Mouse (Mus musculus) liver, embryonic 15.5 days (tissue): ENCODE measurements at regions not wholly inside any gene's neighbourhood (a gene's known extent, or its start where the extent isn't known, plus 50 kb on each side); places are given as distances from the start of the nearest gene placed in this dataset.

Experiments
- ATAC-seq: fragments of 200-750 bp; cut with Nextera tagmentation; 2 replicates; pipeline ENCODE4 v1.8.0; 2017; ENCODE audit warnings: moderate number of reproducible peaks, mild to moderate bottlenecking, moderate library complexity; ENCODE audit not compliant: insufficient read depth
- H3K27ac ChIP-seq: fragments of 300-500 bp; sonication (generic); replicated peaks from 2 replicates; pipeline ENCODE4 v1.5.1; 2015; ENCODE audit warnings: mild to moderate bottlenecking, inconsistent platforms
- H3K27me3 ChIP-seq: fragments of 300-500 bp; sonication (generic); 2 replicates; pipeline ENCODE4 v1.6.1; 2015; ENCODE audit warnings: mild to moderate bottlenecking, inconsistent platforms
- H3K36me3 ChIP-seq: fragments of 300-500 bp; sonication (generic); replicated peaks from 2 replicates; pipeline ENCODE4 v1.6.1; 2015; ENCODE audit warnings: moderate library complexity, mild to moderate bottlenecking, inconsistent platforms
- H3K4me1 ChIP-seq: fragments of 300-500 bp; sonication (generic); replicated peaks from 2 replicates; pipeline ENCODE4 v1.6.1; 2015; ENCODE audit warnings: inconsistent platforms
- H3K4me2 ChIP-seq: fragments of 300-500 bp; sonication (generic); 2 replicates; pipeline ENCODE4 v1.6.1; 2015; ENCODE audit warnings: moderate library complexity, mild to moderate bottlenecking, inconsistent platforms
- H3K4me3 ChIP-seq: fragments of 300-500 bp; sonication (generic); replicated peaks from 2 replicates; pipeline ENCODE4 v1.5.1; 2015; ENCODE audit warnings: mild to moderate bottlenecking, inconsistent platforms
- H3K9ac ChIP-seq: fragments of 300-500 bp; sonication (generic); 2 replicates; pipeline ENCODE4 v1.6.1; 2015; ENCODE audit warnings: moderate library complexity, mild to moderate bottlenecking, inconsistent platforms
- H3K9me3 ChIP-seq: fragments of 300-500 bp; sonication (generic); replicated peaks from 2 replicates; pipeline ENCODE4 v1.6.1; 2016; ENCODE audit warnings: inconsistent platforms
- WGBS: fragments of 180-500 bp; shearing (Covaris S2); methylation state at CpG from one replicate; pipeline ENCODE4 v1.1.7; 2015; ENCODE audit warnings: mixed read lengths; ENCODE audit not compliant: insufficient replicate concordance; 5-methylcytosine and 5-hydroxymethylcytosine counted together

DNA sequence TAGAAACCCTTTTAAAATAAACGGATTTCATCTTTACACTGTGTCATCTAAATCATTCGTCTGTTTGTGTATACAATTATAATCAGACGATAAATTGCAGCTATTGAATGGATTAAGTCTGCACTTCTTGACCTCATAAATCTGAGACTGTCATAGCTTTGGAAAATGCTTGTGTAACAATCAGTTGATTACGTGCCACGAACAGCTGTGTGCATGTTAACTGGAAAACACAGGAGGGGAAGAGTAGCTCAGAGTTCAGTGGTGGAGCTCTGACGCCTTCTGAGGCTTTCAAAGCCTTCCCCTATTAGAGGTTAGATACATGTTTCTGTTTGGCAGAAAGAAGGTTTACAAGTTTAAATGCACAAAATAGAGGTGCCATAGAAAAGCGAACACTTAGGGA lies 109.7 kb upstream of the Gm765 start:
- Histone ChIP-seq H3K4me3 (no peak overlapping the region), H3K4me1 (no peaks in the 10 kb centered on the region), H3K9ac (no peak overlapping the region), H3K9me3 (no peaks in the 10 kb centered on the region), H3K36me3 (no peaks in the 10 kb centered on the region), H3K27me3 (no peaks in the 10 kb centered on the region), H3K4me2 (no peak overlapping the region), H3K27ac (no peak overlapping the region)
- no peak for ATAC-seq
- WGBS = 62% methylated on average over 7 of the region's 7 CpGs

DNA sequence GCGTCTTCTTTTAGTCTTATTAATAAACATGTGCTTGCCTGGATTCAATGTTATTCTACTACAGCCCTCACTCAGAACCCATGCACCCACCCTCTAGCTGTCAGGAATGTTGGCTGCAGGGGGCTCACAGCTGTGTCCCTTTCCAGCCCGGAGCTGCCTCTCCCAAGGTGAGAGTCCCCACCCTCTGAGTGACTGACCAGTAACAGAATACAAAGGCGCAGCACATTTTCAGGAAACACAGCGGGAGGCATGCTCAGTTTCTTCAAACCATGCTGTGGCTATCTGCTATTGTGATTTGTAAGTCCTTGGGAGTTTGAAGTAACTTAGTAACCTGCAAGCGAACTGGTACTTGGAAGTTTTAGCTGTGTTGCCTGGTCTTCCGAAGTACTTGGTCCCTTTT lies 93.1 kb upstream of the Gm765 start:
- no peak overlapping the region for H3K4me2 ChIP-seq

DNA sequence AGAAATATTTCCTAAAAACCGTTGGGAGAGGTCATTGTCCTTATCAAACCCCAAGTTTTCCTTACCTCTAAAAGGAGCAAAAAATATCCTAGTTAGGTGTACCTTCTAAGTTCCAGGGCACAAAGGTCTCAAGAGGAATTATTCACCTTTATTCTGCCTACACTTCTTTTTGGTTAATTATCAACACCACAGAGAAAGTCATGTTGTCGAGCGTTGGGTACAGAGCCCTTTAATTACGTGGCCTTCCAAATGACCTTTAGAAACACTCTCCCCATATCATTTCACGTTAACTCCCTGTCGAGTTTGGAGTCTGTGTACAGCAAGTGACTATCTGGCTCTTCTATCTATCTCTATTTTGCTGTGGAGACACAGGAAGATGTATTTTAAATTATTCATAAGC lies 90.7 kb upstream of the Gm765 start:
- Histone ChIP-seq H3K36me3 (no peaks in the 10 kb centered on the region), H3K4me1 (no peaks in the 10 kb centered on the region), H3K9ac (no peak overlapping the region), H3K27me3 (no peaks in the 10 kb centered on the region), H3K27ac (no peak overlapping the region), H3K4me3 (no peak overlapping the region), H3K9me3 (no peaks in the 10 kb centered on the region), H3K4me2 (no peak overlapping the region)
- 57% methylated on average over 6 of the region's 6 CpGs for WGBS
- no peak for ATAC-seq

More for the DNA sequence above, 93.1 kb upstream of the Gm765 start:
- Histone ChIP-seq H3K4me1 (no peaks in the 10 kb centered on the region), H3K36me3 (no peaks in the 10 kb centered on the region), H3K4me3 (no peak overlapping the region), H3K9me3 (no peaks in the 10 kb centered on the region), H3K27ac (no peak overlapping the region), H3K27me3 (no peaks in the 10 kb centered on the region), H3K9ac (no peak overlapping the region)
- WGBS = 12% methylated on average over 6 of the region's 6 CpGs
- ATAC-seq = no peak

DNA sequence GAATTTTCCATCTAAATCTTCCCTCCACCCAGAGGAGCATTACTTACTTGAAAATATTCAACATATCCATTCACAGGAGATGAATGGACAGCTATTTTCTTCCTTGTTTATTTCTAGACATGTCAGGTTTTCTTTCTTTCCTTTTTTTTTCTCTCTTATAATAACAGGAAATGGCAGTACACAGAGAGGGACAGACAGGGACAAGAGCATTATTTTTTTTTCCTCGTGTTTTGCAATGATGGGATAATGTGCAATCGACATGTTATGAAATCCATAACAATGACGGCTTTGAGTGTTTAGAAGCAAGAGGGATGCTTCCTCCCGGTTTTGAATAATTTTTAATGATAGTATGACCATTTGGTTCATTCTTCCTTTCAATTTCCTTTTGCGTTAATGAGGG lies 86.6 kb upstream of the Gm765 start:
- H3K36me3 ChIP-seq = no peaks in the 10 kb centered on the region
- no peak overlapping the region for H3K4me3 ChIP-seq
- H3K4me2 ChIP-seq = no peak overlapping the region
- no peaks in the 10 kb centered on the region for H3K27me3 ChIP-seq
- no peak for ATAC-seq
- H3K9ac ChIP-seq = no peak overlapping the region
- H3K27ac ChIP-seq = no peak overlapping the region
- WGBS = 52% methylated on average over 5 of the region's 5 CpGs
- no peaks in the 10 kb centered on the region for H3K9me3 ChIP-seq
- H3K4me1 ChIP-seq = no peaks in the 10 kb centered on the region

DNA sequence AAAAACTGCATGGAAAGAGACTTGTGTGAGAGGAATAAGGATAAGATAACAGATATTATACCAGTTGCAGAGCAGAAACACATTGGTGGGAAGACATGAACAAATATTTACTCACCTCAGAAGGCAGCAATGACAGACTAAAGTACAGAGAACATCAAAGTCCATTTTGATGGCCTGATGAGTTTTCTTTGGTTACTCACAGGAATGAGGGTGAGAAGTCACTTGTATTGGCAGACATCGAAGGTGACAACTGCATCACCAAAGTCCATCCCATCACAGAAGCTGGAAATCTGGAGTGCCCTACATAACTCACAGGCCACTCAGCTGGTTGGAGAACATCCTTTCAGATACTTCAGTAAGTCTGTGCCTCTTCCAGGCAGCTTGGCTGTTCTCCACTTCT lies 60.1 kb upstream of the Gm765 start:
- Histone ChIP-seq H3K27me3 (no peaks in the 10 kb centered on the region), H3K27ac (no peak overlapping the region), H3K9ac (no peak overlapping the region), H3K4me2 (no peak overlapping the region), H3K36me3 (no peaks in the 10 kb centered on the region), H3K9me3 (no peaks in the 10 kb centered on the region), H3K4me1 (no peaks in the 10 kb centered on the region), H3K4me3 (no peak overlapping the region)
- WGBS = 63% methylated on average over 1 of the region's 1 CpGs
- no peak for ATAC-seq

DNA sequence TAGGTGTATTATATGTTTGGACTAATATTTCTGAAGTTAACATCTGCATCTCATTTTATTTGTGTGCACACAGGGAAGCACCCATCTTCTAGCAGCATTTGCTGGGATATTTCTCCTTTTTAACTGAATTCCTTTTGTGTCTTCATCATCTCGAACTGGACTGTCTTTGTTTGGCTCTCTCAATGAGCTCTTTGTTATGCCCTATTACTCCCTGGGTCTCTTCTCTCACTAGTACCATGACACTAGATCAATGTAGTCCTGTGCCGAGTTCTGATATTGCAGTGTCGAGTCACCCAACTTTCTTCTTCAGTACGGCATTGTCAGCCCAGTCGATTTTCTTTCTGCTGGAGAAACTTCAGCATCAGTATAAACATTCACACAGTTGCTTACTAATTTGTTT lies 52.0 kb upstream of the Gm765 start:
- H3K9me3 ChIP-seq = no peaks in the 10 kb centered on the region
- H3K4me3 ChIP-seq = no peak overlapping the region
- no peak for ATAC-seq
- H3K4me2 ChIP-seq = no peak overlapping the region
- H3K27ac ChIP-seq = no peak overlapping the region
- 63% methylated on average over 5 of the region's 5 CpGs for WGBS
- H3K9ac ChIP-seq = no peak overlapping the region
- H3K4me1 ChIP-seq = no peaks in the 10 kb centered on the region
- H3K36me3 ChIP-seq = no peaks in the 10 kb centered on the region
- H3K27me3 ChIP-seq = no peaks in the 10 kb centered on the region
